ENCODE assay signal across 9 mouse cellular contexts in the genomic region with DNA sequence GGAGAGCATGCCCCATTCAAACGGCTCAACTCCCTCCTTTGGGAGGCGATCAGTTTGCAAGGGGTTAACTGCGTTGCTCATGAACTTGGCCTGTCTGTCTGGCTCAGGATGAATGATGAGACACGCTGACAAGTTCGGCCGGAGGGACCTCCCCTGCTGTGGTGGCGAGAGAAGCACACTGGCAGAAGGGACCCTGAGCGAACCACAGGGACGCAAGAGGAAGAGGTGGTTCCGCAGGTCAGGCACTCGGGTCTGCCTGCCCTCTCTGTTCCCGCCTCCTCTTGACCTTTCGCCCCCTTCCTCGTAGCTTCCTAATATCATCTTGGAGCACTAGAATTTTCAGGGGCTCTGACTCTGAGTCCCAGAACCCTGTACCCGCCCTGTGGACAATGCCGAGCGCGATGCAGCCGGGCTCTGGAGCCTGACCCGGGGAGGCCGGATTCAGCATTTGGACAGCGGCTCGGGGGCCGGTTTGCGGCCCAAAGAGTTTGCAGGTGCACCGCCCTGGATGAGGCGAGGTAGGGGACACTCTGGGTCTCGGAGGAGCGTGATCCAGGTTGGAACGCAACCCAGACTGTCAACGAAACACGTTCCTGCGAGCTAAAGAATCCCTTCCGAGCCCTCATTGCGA. TPM values are rescaled to one million over a fixed set of nuclear protein-coding genes. Genes with fewer than 3 reads are reported as not detected.
A peak's percentile ranks its signal among the peaks of the same experiment; 100 is the strongest.
DNase-seq lines count a peak whose midpoint lies in the region; ATAC-seq and TF ChIP-seq lines count a peak whose summit lies in the region.
"Had no signal": no experiment of that assay in that cellular context is flagged by ENCODE, and none has a peak within 500 bp of the region (broad histone marks: within the 10 kb centered on the region; RNA-seq: fewer than 3 reads in every experiment).

No protein-coding gene starts in this region.

- no peak overlapping the region for H3K27ac ChIP-seq in kidney, adult 2 months (ENCODE audit: insufficient read depth, low read depth, low read length)
- H3K27ac ChIP-seq in kidney, embryonic 16.5 days (ENCODE audit: low read length): no peak overlapping the region
- peak overlapping the region; percentile 98 for H3K27ac ChIP-seq in hindbrain, embryonic 10.5 days
- H3K27ac ChIP-seq in lung, embryonic 14.5 days (ENCODE audit: low read depth): no peak overlapping the region
- H3K27ac ChIP-seq in olfactory bulb, adult 2 months (ENCODE audit: insufficient read depth, low read depth, low read length): peak overlapping the region; percentile 97
- H3K27ac ChIP-seq: heart, embryonic 15.5 days had no signal

- H3K9ac ChIP-seq in kidney, embryonic 16.5 days (replicated peaks; ENCODE audit: low read length): no peak overlapping the region
- no peak overlapping the region for H3K9ac ChIP-seq in lung, embryonic 14.5 days
- H3K9ac ChIP-seq: heart, embryonic 15.5 days had no signal

- DNase-seq in kidney, adult 2 months: peak; percentile 22
- DNase-seq in Muller cell, postnatal 12 days (ENCODE audit: inconsistent ontology term): peak; percentile 74
- DNase-seq in cerebellum, adult 8-10 months: peak; percentile 65
- DNase-seq in hindbrain, embryonic 10.5 days (ENCODE audit: low spot score): peak; percentile 80
- peak; percentile 82 for DNase-seq in lung, embryonic 14.5 days
- no peak for DNase-seq in heart, adult 8-10 months (ENCODE audit: low spot score)

- no peak for TF ChIP-seq POLR2A in kidney, adult 2 months (IDR thresholded peaks at IDR 0.05; ENCODE audit: low read depth, low read length)
- TF ChIP-seq POLR2A in olfactory bulb, adult 2 months (IDR thresholded peaks at IDR 0.05; ENCODE audit: insufficient read depth, low read depth, low read length): no peak

- no peak overlapping the region for H3K4me2 ChIP-seq in kidney, embryonic 16.5 days (replicated peaks; ENCODE audit: low read depth, low read length)
- H3K4me2 ChIP-seq in lung, embryonic 14.5 days: no peak overlapping the region

- no peak overlapping the region for H3K4me3 ChIP-seq in kidney, adult 2 months (ENCODE audit: insufficient read depth, low read depth, low read length)
- H3K4me3 ChIP-seq in kidney, embryonic 16.5 days (ENCODE audit: low read length): no peak overlapping the region; the same call in 1 of the 2 replicates
- H3K4me3 ChIP-seq in hindbrain, embryonic 10.5 days: peak overlapping the region; percentile 63
- 0 out of 2 replicates have a peak overlapping the region, but pooled peaks have one; percentile 16 for H3K4me3 ChIP-seq in lung, embryonic 14.5 days (ENCODE audit: low read depth, low read length)
- peak overlapping the region; percentile 74 for H3K4me3 ChIP-seq in olfactory bulb, adult 2 months (ENCODE audit: insufficient read depth, low read depth, low read length)

- TF ChIP-seq CTCF in kidney, adult 2 months (conservative IDR thresholded peaks at IDR 0.05; ENCODE audit: insufficient read depth, insufficient read length, low read depth, low read length): no peak
- TF ChIP-seq CTCF in lung, embryonic 14.5 days (IDR thresholded peaks at IDR 0.05; ENCODE audit: low read depth): no peak
- TF ChIP-seq CTCF in olfactory bulb, adult 2 months (IDR thresholded peaks at IDR 0.05; ENCODE audit: insufficient read depth, low read depth, low read length): no peak

- H3K9me3 ChIP-seq in kidney, embryonic 16.5 days (ENCODE audit: low read length): no peaks in the 10 kb centered on the region
- no peaks in the 10 kb centered on the region for H3K9me3 ChIP-seq in hindbrain, embryonic 10.5 days
- H3K9me3 ChIP-seq in lung, embryonic 14.5 days (ENCODE audit: low read depth, low read length): no peaks in the 10 kb centered on the region
- H3K9me3 ChIP-seq: heart, embryonic 15.5 days had no signal

- H3K4me1 ChIP-seq in kidney, adult 2 months (ENCODE audit: control insufficient read depth, insufficient read depth, low read length): no peaks in the 10 kb centered on the region
- 0 out of 2 replicates have a peak, but pooled peaks cover 3% of the 10 kb centered on the region for H3K4me1 ChIP-seq in kidney, embryonic 16.5 days (ENCODE audit: insufficient read depth, low read length)
- peaks cover 88% of the 10 kb centered on the region for H3K4me1 ChIP-seq in hindbrain, embryonic 10.5 days (replicated peaks)
- no peaks in the 10 kb centered on the region for H3K4me1 ChIP-seq in lung, embryonic 14.5 days (ENCODE audit: insufficient read depth)
- peaks cover 32% of the 10 kb centered on the region for H3K4me1 ChIP-seq in olfactory bulb, adult 2 months (ENCODE audit: control insufficient read depth, insufficient read depth, low read length)

- peaks cover 3% of the 10 kb centered on the region for H3K27me3 ChIP-seq in kidney, adult 2 months (replicated peaks; ENCODE audit: control insufficient read depth, insufficient read depth, low read length)
- peaks cover 98% of the 10 kb centered on the region for H3K27me3 ChIP-seq in kidney, embryonic 16.5 days (ENCODE audit: insufficient read depth, low read length)
- peaks cover 99% of the 10 kb centered on the region for H3K27me3 ChIP-seq in hindbrain, embryonic 10.5 days (ENCODE audit: insufficient read depth, poor library complexity, severe bottlenecking)
- peaks cover 98% of the 10 kb centered on the region for H3K27me3 ChIP-seq in lung, embryonic 14.5 days (ENCODE audit: insufficient read depth, low read length)

- H3K36me3 ChIP-seq in kidney, adult 2 months (ENCODE audit: control insufficient read depth, insufficient read depth, low read length): no peaks in the 10 kb centered on the region
- no peaks in the 10 kb centered on the region for H3K36me3 ChIP-seq in kidney, embryonic 16.5 days (ENCODE audit: insufficient read depth, low read length)
- peaks cover 18% of the 10 kb centered on the region; the same call in 1 of the 2 replicates for H3K36me3 ChIP-seq in hindbrain, embryonic 10.5 days
- no peaks in the 10 kb centered on the region for H3K36me3 ChIP-seq in lung, embryonic 14.5 days (ENCODE audit: insufficient read depth)
- H3K36me3 ChIP-seq: heart, embryonic 15.5 days had no signal

- no peak for ATAC-seq in kidney, embryonic 16.5 days (ENCODE audit: low FRiP score, low TSS enrichment)
- no peak for ATAC-seq in lung, embryonic 14.5 days (ENCODE audit: insufficient read depth)

- 1% methylated on average over 35 of the region's 35 CpGs for WGBS in kidney, adult 2 months
- WGBS in kidney, embryonic 16.5 days: 1% methylated on average over 35 of the region's 35 CpGs
- 2% methylated on average over 35 of the region's 35 CpGs for WGBS in hindbrain, embryonic 10.5 days
- 2% methylated on average over 35 of the region's 35 CpGs for WGBS in lung, embryonic 14.5 days
- 2% methylated on average over 35 of the region's 35 CpGs for WGBS in olfactory bulb, adult 2 months

RNA-seq across cellular contexts. Expression of gene Polg, which starts 32.9 kb away (rescaled TPM):
- polyA plus RNA-seq in kidney, adult 2 months (2012; rRNA removed): 33.8 and 35.3 TPM in 2 replicates
- 37.1 and 37.7 TPM in 2 replicates for polyA plus RNA-seq in kidney, embryonic 16.5 days (2015; fragmentation: Nextera tagmentation; extraction: Ambion mirVana)
- 38.5 and 43.0 TPM in 2 replicates for polyA plus RNA-seq in hindbrain, embryonic 10.5 days (2016; fragmentation: Nextera tagmentation; extraction: Ambion mirVana)
- polyA plus RNA-seq in lung, embryonic 14.5 days (2014; fragmentation: Nextera tagmentation; extraction: Ambion mirVana): 53.9 and 65.0 TPM in 2 replicates
- polyA plus RNA-seq in olfactory bulb, adult 2 months (2012; ENCODE audit: insufficient read depth, insufficient read length, low replicate concordance, missing spikeins): 134 TPM in 1 of 2 replicates, not detected in the other
- total RNA-seq in heart, adult 8-10 months (2022): 10 to 100 TPM; 65.9 to 72.3 (median 69.9) TPM

Comparison
In these comparisons a context has a peak if more than half of its experiments do, and no peak if none do; other contexts are left out.
1. H3K27ac ChIP-seq: peak in hindbrain, embryonic 10.5 days (single experiment) and olfactory bulb, adult 2 months (single experiment); none in kidney, adult 2 months (single experiment), kidney, embryonic 16.5 days (single experiment) and lung, embryonic 14.5 days (single experiment).
2. H3K4me3 ChIP-seq: peak in hindbrain, embryonic 10.5 days (single experiment), lung, embryonic 14.5 days (single experiment) and olfactory bulb, adult 2 months (single experiment); none in kidney, adult 2 months (single experiment) and kidney, embryonic 16.5 days (single experiment).